Mouse (Mus musculus) frontal cortex, postnatal 25 days (tissue): ENCODE measurements around the gene Sost.

ENCODE experiments used
- DNase-seq, 2 experiments: peaks; one replicate each; pipeline ENCODE4 v3.0.0; 2022; ENCODE audit warnings: low spot score in 2 of 2

Gene Sost

GRCm38 (mm10) chr11:101983431-101983921 is 16.7 kb upstream of the Sost start:
- no peak for DNase-seq

- no peak for DNase-seq
Measured at GRCm38 (mm10) chr11:101982981-101983411, 16.2 kb upstream of the Sost start.

GRCm38 (mm10) chr11:101981850-101982249 is 15.0 kb upstream of the Sost start:
- DNase-seq = no peak

GRCm38 (mm10) chr11:101980603-101981157 is 13.9 kb upstream of the Sost start:
- DNase-seq = no peak

- DNase-seq = no peak
Measured at GRCm38 (mm10) chr11:101979140-101979539, 12.3 kb upstream of the Sost start.

GRCm38 (mm10) chr11:101976949-101977348 is 10.1 kb upstream of the Sost start:
- DNase-seq = no peak

GRCm38 (mm10) chr11:101974923-101975322 is 8.1 kb upstream of the Sost start:
- no peak for DNase-seq

- no peak for DNase-seq
Measured at GRCm38 (mm10) chr11:101974181-101974580, 7.4 kb upstream of the Sost start.

GRCm38 (mm10) chr11:101973496-101973895 is 6.7 kb upstream of the Sost start:
- no peak for DNase-seq

- DNase-seq = no peak
Measured at GRCm38 (mm10) chr11:101972651-101973050, 5.8 kb upstream of the Sost start.

GRCm38 (mm10) chr11:101972097-101972496 is 5.3 kb upstream of the Sost start:
- DNase-seq = no peak

GRCm38 (mm10) chr11:101971410-101971809 is 4.6 kb upstream of the Sost start:
- DNase-seq = no peak

- no peak for DNase-seq
Measured at GRCm38 (mm10) chr11:101969835-101970234, 3.0 kb upstream of the Sost start.

- peak; percentile 76 to 81 for DNase-seq
Measured at GRCm38 (mm10) chr11:101968791-101969190, 2.0 kb upstream of the Sost start.

- DNase-seq = no peak
Measured at GRCm38 (mm10) chr11:101968311-101968710, 1.5 kb upstream of the Sost start.

GRCm38 (mm10) chr11:101965553-101965952 is 1.3 kb downstream of the Sost start:
- no peak for DNase-seq

GRCm38 (mm10) chr11:101964647-101965046 is 2.2 kb downstream of the Sost start:
- DNase-seq = no peak

- DNase-seq = no peak
Measured at GRCm38 (mm10) chr11:101963473-101964291, 3.1 kb downstream of the Sost start.

GRCm38 (mm10) chr11:101963043-101963442 is 3.8 kb downstream of the Sost start:
- no peak for DNase-seq

- no peak for DNase-seq
Measured at GRCm38 (mm10) chr11:101957476-101957875, 9.3 kb downstream of the Sost start.

- DNase-seq = no peak
Measured at GRCm38 (mm10) chr11:101953441-101953840, 13.4 kb downstream of the Sost start.

GRCm38 (mm10) chr11:101952541-101953341 is 14.1 kb downstream of the Sost start:
- DNase-seq = no peak
